Mouse (Mus musculus) colon, adult 2 months (tissue): Measurements from ENCODE around the gene Pou3f1. TPM values are rescaled to one million over a fixed set of nuclear protein-coding genes. Genes with fewer than 3 reads are reported as not detected.

Experiments used
- polyA plus RNA-seq: library from polyadenylated mRNA; depleted of rRNA; stranded (reverse); fragments of >200 nt; gene quantifications from 2 replicates; pipeline ENCODE4 v1.2.3, GENCODE M21; 2012; rRNA removed

Gene Pou3f1
- polyA plus RNA-seq, result 0.17 and 0.45 TPM in 2 replicates

DNA sequence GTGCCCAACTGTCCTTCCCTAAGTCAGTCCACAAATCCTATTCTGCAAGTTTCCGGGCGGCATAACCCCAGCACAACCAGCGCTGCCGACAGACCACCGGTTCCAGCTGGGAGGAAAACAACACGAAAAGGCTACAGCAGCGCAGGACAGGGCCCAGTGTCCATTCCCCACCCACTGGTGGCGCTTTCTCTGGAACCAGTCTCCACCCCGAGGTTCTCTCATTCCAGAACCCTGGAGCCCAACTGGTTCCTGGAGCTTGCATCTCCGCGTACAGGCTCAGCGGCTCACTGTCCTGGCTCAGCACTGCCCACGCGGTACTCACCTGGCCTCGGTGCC, at the start of gene Pou3f1:
Gene Pou3f1, plus strand, starts transcription at position 290 of the 336 bp plus-strand sequence.

DNA sequence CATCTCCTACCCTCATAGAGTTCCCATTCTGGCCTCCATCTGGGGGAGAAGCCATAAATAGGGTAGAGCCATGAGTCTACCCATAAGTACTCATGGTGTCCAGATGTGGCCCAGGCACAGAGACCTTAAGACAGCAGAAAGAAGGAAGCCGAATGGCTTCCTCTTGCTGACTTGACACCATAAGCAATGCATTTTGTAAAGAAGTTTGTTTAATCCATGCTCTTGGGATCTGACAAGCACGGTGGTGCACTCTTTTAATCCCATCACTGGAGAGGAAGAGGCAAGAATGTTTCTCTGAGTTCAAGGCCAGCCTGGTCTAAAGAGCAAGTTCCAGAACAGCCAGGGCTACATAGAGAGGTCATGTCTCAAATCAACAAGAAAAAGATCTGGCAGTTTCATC, 45.9 kb upstream of the Pou3f1 start, which contains the start of gene 3100002H09Rik:
Gene 3100002H09Rik, minus strand, starts transcription at position 101 of the 400 bp plus-strand sequence.

DNA sequence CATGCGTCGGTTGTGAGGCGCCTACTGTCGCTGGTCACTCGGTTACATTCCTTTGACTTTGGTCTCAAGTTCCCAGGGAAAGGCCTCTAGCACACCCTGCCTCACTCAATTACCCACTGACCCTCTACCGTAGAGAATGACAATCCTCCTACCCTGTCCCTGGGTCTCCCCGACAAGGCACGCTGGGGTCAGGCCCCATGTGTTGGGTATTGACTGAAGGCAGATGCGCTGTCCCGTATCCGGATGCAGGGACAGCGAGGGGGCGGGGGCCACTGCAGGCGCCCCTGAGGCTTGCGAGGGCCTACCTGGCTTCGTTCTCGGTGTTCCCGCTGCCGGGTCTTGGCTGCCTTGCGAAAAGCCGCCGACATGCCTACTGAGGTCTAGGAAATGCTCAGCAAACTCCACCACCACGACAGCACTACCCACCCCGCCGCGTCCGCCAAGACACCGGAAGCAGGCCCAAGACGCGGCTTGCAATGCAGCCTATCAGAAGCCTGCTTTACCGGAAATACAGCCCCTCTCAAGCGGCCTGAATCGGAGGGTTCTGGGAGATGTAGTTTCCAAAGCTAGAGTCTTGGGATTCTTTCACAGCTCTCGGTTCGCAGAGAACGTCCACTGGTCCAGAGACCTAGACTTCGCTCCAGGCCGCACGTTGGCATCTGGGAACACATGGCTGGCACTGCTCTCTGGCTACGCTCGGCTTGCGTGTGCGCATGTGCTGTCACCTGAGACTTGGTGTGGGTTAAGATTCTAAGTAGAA, 36.7 kb downstream of the Pou3f1 start, which contains the start of gene Utp11:
Gene Utp11, minus strand, starts transcription at position 466 of the 760 bp plus-strand sequence.

DNA sequence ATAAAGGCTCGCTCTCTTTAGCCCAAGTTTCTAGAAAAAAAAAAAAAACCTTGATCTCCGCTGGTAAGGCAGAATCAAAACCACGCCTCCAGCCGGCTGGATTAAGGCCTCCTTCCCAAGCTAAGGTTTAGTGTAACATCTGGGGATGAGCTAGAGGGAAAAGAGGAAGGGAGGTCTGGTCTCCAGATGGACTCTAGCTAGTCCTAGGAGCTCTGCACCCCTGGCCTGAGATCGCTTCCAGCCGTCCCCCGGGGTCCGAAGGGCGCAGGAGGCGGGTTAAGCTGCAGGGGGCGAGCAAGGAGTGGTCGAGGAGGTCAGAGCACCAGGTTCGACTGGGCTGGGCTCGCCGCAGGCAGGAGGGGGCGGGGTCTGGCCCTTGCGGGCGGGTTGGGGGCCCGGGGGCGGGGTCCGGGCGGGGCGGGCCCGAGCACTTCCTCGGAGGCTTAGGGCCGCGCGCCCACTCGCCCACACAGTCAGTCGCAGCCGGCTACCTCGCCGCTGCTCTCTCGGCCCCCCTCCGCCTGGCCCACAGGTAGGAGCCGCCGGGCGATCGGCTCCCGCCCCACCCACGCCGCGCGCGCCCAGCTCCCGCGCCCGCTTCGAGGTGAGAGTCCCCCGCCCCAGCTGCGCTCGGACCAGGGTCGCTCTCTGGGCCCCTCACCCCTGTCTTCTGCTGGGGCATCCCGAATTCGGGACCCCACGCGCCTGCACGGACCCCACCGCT, 43.8 kb downstream of the Pou3f1 start, which contains the start of gene Fhl3:
Gene Fhl3, plus strand, starts transcription at position 454 of the 724 bp plus-strand sequence.

Other genes starting within 250 kb of the Pou3f1 start
- gene 3100002H09Rik, start 46.0 kb upstream of the Pou3f1 start, polyA plus RNA-seq, result not detected in 2 replicates
- 4.1 and 5.3 TPM in 2 replicates for gene Utp11, start 36.8 kb downstream of the Pou3f1 start, polyA plus RNA-seq
- gene Fhl3, start 43.9 kb downstream of the Pou3f1 start, polyA plus RNA-seq, result 12.4 and 13.7 TPM in 2 replicates
- 7.4 and 8.9 TPM in 2 replicates for gene Sf3a3, start 58.0 kb downstream of the Pou3f1 start, polyA plus RNA-seq
- gene Inpp5b, start 85.0 kb downstream of the Pou3f1 start, polyA plus RNA-seq, result 15.3 and 17.7 TPM in 2 replicates
- gene Mtf1, start 145.3 kb downstream of the Pou3f1 start, polyA plus RNA-seq, result 7.2 and 8.0 TPM in 2 replicates
- gene Yrdc, start 193.9 kb downstream of the Pou3f1 start, polyA plus RNA-seq, result 35.8 and 36.2 TPM in 2 replicates
- gene 1110065P20Rik, start 194.4 kb downstream of the Pou3f1 start, polyA plus RNA-seq, result 51.9 and 63.5 TPM in 2 replicates
- gene Maneal, start 205.4 kb downstream of the Pou3f1 start, polyA plus RNA-seq, result 0.57 and 0.60 TPM in 2 replicates
- gene Epha10, start 224.1 kb downstream of the Pou3f1 start, polyA plus RNA-seq, result 0.06 TPM in 1 of 2 replicates, not detected in the other